Mouse (Mus musculus) heart, adult 2 months (tissue): ENCODE data around the gene Efemp2.
A peak's percentile ranks its signal among the peaks of the same experiment; 100 is the strongest.

Experiments used
- CTCF ChIP-seq: fragments of 200-600 bp; IDR thresholded peaks from 2 replicates; pipeline ENCODE4 v1.8.1; 2022; ENCODE audit warnings: antibody characterized with exemption, mild to moderate bottlenecking, moderate library complexity
- EP300 ChIP-seq: fragments of 200-500 bp; IDR thresholded peaks from 2 replicates; pipeline ENCODE4 v1.6.1; 2011; ENCODE audit warnings: low read depth, low read length, control low read depth; ENCODE audit not compliant: insufficient read depth
- POLR2A ChIP-seq: fragments of 200-500 bp; IDR thresholded peaks from 2 replicates; pipeline ENCODE4 v1.6.1; 2011; ENCODE audit warnings: mild to moderate bottlenecking, low read depth, low read length, control low read depth; ENCODE audit not compliant: insufficient read depth

DNA sequence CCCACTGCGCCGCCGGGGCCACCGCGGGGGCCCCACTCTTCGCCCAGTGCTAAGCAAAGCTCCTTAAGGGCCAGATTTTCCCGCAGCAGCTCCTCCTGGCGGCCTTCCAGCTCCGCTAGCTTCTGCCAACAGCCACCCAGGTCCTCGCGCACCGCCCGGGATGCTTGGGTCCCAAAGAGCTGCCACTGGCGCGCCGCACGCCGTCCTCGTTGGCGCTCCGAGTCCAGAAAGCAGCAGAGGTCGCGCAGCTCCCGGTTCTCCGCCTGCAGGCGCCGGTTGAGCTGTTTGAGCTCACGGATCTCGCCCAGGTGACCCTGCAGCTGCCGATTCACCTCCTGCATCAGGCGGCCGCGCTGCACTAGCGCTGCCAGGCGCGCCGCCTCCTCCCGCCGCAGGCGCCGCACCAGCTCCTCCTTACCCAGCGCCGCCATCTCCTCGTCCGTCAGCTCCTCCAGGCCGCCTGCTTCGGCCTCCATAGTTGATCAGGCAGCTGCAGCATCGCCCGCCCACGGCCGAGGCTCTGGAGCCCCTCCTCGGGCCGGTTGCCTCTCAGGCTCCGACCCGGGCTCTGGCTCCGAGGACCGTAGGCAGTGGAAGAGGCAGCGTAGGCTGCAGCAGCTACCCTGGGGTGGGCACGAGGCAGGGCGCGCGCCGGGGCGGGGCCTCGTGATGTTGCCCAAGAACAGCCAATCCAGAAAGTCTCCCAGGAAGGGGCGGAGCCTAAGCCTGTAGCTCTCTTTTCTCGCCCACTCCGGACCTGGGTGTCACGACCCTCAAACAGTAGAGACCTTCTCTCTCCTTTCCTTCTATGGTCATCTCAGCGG lies 16.6 kb upstream of the Efemp2 start:
- TF ChIP-seq CTCF (peak; percentile 25; the same call in 1 of the 2 replicates), POLR2A (peak; percentile 95), EP300 (peak; percentile 46; the same call in 1 of the 2 replicates)
